Mouse (Mus musculus) retina, embryonic 14.5 days (tissue): ENCODE measurements around the gene Cln6.
"Not testable (repeated sequence)": the region's sequence is repeated elsewhere in the genome, so short reads cannot be mapped to it uniquely, and the experiment has no call there.

Experiments
- DNase-seq: peaks from one replicate; pipeline ENCODE4 v3.0.0-alpha.2; 2015; ENCODE audit warnings: low spot score

Gene Cln6

GRCm38 (mm10) chr9:62829877-62830276, 8.7 kb upstream of the Cln6 start:
- no peak for DNase-seq

DNA sequence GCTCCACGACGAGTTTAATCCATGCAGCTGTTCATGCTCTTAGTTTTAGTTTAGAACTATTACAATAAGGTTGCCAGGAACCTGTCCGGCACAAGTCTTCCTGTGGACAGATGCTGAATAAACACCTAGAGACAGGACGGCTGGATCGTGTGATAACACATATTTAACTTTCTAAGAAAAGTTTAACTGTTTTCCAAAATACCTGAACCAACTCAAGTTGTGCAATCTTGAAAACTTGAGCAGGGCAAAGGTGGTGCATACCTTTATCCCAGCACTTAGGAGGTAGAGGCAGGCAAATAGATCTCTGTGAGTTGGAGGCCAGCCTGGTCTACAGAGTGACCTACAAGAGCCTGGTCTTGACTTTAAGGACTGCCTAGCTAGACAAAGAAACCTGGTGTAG, 3.7 kb upstream of the Cln6 start:
- DNase-seq: no peak

GRCm38 (mm10) chr9:62835705-62836446, 2.7 kb upstream of the Cln6 start:
- DNase-seq: peak; percentile 62

DNA sequence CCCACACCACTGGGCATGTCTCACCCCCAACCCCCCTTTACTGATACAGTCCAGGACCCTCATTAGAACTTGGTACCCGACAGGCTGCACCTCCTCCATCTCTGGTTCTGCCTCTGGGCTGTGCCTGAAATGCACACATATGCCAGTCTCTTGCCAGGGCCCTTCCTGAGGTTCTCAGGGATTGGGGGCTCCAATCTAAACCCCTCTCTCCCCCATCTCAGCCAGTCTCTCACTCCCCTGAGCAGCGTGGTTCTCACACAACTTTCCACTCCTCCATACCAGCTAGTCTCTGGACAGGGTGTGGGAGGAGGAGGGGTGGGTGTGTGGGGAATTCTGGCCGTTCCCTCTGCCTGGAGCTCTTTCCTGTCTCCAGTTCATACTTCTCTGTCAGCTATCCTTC, 974 bp upstream of the Cln6 start:
- no peak for DNase-seq

DNA sequence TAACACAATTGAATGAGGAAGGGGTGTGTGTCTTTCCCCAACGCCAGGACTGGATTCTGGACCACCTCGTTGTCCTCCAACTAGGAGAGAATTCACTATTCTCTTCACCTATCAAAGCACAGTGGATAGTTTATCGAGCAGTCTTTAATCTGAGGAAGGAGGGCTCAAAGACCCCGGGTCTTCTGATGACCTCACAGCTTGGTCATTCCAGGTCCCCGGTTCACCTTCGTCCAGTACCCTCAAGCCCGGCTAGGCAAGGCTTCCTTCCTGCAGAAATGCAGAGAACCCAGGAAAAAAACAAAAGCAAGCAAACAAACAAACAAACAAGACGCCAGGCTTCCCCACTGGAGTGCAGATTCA, 459 bp upstream of the Cln6 start:
- no peak for DNase-seq

DNA sequence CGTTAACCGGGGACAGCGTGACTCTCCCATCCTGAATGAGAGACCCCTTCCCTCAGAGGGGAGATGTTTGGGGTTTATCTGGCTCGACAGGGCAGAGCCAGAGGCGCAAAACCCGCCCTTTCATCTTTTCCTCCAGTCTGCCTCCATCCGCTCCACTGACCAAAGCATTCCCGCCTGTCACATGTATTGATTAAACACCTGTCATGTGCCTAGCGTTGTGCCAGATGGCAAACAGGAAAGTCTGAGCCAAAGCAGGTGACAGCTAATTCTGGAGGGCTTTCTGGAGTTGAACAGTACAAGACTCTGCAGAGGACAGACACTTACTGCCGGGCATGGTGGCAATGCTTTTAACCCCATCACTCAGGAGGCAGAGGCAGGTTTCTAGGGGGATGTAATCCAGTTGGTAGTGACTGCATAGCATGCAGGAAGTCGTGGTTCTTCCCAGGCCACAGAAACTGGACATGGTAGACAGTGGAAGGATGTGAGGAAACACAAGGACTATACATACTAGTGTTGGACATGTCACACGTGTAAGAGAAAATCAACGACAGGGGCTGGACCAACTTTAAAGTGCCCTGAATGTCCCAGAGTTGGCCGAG, 686 bp downstream of the Cln6 start:
- peak; percentile 57 for DNase-seq

DNA sequence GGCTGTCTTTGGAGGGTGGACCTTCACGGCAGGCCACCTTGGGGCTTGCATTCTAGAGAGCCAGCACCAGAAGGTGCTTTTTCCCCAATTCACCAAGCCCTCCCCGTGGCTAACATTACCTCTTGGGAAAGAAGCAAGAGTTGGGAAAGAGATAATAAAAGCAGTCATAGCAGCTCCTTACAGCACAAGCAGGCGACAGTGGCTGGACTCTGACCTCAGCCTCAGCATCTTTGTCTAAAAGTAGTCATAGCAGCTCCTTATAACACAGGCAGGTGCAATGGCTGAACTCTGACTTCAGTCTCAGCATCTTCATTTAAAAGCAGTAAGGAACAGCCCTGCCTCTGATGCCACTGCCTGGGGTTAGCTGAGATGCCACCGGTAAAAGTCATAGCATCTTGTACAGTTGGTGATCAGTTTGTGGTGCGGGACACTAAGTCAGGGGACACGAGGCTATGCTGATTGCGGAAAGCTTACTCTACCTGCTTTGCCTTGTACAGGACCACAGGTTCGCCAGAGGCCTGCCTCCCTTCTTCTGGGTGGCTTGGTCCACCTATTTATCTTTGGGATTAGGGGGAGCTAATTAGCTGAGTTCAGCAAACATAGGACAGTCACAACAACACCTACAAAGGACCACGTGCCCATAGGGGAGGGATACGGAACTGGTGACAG, 4.9 kb downstream of the Cln6 start:
- no peak for DNase-seq

DNA sequence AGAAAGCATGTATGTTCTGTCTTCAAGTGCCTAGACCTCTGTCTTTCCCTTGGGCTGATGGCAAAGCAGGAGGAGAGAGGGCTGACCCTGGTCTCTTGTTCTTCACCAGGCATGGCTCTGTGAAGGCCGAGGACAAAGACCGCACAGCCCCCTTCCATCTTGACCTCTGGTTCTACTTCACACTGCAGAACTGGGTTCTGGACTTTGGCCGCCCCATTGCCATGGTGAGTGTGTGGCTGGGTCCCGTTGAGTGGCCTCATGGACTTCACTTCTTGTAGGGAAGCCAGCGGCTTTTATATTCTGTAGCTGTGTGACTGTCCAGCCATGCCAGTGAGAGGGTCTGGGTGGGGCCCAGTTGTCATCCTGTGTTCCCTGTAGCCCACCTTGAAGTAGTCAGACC, 5.9 kb downstream of the Cln6 start:
- DNase-seq: no peak

- peak; percentile 95 for DNase-seq
Observed at GRCm38 (mm10) chr9:62847694-62848093, 9.1 kb downstream of the Cln6 start.

- no peak for DNase-seq
Observed at GRCm38 (mm10) chr9:62848641-62849040, 10.1 kb downstream of the Cln6 start.

- DNase-seq: no peak
Observed at GRCm38 (mm10) chr9:62851571-62851970, 13.0 kb downstream of the Cln6 start.

DNA sequence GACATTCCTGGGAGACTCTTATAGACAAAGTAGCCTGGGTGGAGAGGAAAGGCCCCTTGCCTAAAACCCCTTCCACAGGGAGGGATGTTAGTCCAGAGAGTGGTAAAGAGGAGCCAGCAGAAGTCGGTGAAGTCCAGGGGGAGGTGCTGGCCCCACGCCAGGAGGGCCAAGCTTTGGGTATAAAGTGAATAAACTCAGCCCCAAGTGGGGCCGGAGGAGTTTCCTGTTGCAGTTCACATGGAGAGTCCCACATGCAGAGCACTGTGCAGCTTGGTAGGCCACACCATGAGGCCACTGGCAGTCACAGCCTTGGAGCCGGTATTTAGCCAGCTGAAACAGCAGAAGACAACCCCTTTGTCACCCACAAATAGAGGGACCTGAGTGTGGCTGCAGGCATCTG, 15.9 kb downstream of the Cln6 start:
- DNase-seq: no peak

DNA sequence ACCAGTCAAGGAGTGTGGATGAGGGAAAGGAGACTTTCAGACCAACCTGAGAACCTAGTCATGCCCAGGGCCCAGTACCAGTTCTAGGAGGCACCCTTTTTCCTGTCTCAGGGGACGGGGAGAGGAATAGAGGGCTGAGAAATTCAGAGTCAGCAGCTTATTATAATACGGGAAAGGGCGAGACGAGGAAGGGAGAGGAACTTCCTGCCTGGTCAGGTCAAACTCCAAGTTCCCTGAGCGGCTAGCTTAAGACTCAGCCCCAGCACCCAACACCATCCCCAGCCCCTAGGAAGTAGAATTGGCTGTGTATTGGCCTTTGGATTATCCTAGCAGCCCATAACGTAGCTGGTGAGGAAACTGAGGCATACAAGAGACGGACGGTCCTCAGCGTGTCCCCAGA, 18.6 kb downstream of the Cln6 start:
- no peak for DNase-seq

DNA sequence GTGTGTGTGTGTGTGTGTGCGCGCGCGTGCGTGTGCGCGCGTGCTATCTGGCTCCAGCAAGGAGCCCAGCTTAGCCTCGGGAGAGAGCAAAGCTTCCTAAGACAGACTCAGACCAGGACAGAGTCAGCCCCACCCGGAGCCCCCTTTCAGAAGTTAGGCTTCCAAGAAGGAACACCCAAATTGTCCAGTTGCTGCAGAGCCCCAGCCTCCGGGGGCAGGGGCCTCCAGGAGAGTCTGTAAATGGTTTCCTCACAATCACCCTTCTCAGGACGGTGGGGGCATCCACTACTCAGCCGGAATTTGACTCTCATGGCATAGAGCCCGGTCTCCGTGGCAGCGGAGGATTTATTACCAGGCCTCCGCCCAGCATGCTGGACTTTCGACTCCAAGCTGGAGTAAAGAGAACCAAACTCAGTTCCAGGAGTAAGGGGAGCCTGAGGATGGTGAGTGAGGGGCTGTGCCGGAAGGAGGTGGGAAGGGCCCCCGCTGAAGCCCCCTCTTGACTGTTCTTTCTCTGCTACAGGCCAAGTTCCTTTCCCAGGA, 19.2 kb downstream of the Cln6 start, which contains the start of gene Calml4:
Gene Calml4, plus strand, starts transcription at position 362 of the 543 bp plus-strand sequence.
- peak; percentile 18 for DNase-seq

GRCm38 (mm10) chr9:62858266-62859019, 19.9 kb downstream of the Cln6 start:
- DNase-seq: peak; percentile 17

DNA sequence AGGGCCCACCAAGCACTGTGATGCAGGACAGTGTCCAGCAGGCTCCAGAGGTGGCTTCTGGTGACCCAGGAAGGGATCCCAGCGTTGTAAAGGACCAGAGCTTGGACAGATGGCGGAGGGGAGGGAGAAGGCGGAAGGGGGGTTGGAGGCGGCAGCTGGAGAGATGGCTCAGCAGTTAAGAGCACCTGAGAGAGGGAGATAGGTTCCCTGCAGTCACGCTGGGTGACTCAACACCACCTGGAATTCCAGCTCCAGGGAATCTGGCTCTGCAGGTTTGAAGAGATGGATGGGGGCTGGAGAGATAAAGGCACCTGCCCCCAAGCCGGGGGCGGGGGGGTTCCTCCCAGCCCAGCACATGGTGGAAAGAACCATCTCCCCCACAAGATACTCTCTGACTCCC, 21.5 kb downstream of the Cln6 start:
- DNase-seq: not testable (repeated sequence)

- peak; percentile 15 for DNase-seq
Observed at GRCm38 (mm10) chr9:62860866-62861265, 22.3 kb downstream of the Cln6 start.

DNA sequence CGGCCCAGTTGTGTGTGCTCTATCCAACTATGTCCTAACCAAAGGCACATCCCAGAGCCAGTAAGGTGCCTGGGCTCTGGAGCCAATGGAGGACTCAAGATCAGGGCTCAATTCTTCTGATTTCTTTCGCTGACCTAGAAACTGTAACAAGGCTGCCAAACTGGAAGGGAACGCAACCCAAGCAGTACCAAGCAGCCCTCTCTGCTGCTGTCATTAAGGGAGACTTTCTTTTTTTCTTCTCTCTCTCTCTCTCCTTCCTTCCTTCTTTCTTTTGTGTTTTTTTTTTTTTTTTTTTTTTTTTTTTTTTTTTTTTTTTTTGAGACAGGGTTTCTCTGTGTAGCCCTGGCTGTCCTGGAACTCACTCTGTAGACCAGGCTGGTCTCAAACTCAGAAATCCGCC, 30.7 kb downstream of the Cln6 start:
- not testable (repeated sequence) for DNase-seq

- DNase-seq: no peak
Observed at GRCm38 (mm10) chr9:62870728-62871127, 32.1 kb downstream of the Cln6 start.

DNA sequence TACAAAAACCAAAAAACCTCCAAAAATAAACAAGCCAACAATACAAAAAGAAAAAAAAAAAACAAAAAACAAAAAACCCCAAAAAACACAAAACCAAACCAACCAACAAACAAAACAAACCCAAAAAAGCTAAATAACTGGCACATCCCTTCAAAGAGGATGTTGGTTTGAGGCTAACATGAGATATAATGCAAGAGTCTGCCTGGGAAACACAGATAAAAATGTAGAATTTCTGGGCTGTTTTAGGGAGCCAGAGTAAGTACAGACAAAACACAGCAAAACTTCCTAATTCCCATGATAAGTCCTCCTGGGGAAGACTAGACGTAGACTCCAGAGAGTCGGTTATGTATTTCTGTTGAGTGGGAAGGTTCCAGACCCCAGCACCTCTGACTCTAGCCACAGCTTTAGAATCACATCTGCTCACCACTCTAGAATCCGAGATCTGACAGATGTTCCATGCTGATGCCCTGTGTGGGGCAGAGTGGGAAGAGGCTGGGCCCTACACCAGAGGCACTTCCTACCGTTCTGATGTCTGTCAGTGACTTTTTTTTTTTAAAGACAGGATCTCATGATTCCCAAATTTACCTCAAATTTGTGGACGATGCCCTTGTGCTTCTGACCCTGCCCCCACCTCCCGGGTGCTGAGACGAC, 38.5 kb downstream of the Cln6 start:
- no peak for DNase-seq

- no peak for DNase-seq
Observed at GRCm38 (mm10) chr9:62877825-62878224, 39.2 kb downstream of the Cln6 start.

- DNase-seq: no peak
Observed at GRCm38 (mm10) chr9:62881871-62882270, 43.3 kb downstream of the Cln6 start.
